Mouse (Mus musculus) forebrain, postnatal 0 days (tissue): ENCODE measurements around the gene Sema3b. TPM values are rescaled to one million over a fixed set of nuclear protein-coding genes. Genes with fewer than 3 reads are reported as not detected.

Experiments used
- ATAC-seq: fragments of 200-750 bp; cut with Nextera tagmentation; 2 replicates; pipeline ENCODE4 v1.8.0; 2017; ENCODE audit warnings: mild to moderate bottlenecking, moderate library complexity
- DNase-seq: peaks from one replicate; pipeline ENCODE4 v3.0.0-alpha.2; 2015
- H3K27ac ChIP-seq: fragments of 300-500 bp; sonication (generic); 2 replicates; pipeline ENCODE4 v1.5.1; 2014; ENCODE audit warnings: low read depth, mild to moderate bottlenecking, antibody characterized with exemption, low read length, moderate library complexity, mixed read lengths
- H3K27me3 ChIP-seq: fragments of 300-500 bp; sonication (generic); 2 replicates; pipeline ENCODE4 v1.6.1; 2014; ENCODE audit warnings: mild to moderate bottlenecking, low read length, mixed read lengths; ENCODE audit not compliant: insufficient read depth
- H3K36me3 ChIP-seq: fragments of 300-500 bp; sonication (generic); 2 replicates; pipeline ENCODE4 v1.6.1; 2014; ENCODE audit warnings: mild to moderate bottlenecking, moderate library complexity; ENCODE audit not compliant: insufficient read depth
- H3K4me1 ChIP-seq: fragments of 300-500 bp; sonication (generic); 2 replicates; pipeline ENCODE4 v1.6.1; 2014; ENCODE audit warnings: antibody characterized with exemption; ENCODE audit not compliant: insufficient read depth
- H3K4me2 ChIP-seq: fragments of 300-500 bp; sonication (generic); 2 replicates; pipeline ENCODE4 v1.6.1; 2014; ENCODE audit warnings: low read depth, mild to moderate bottlenecking, moderate library complexity
- H3K4me3 ChIP-seq: fragments of 300-500 bp; sonication (generic); 2 replicates; pipeline ENCODE4 v1.5.1; 2014; ENCODE audit warnings: low read depth, low read length, mixed read lengths
- H3K9ac ChIP-seq: fragments of 300-500 bp; sonication (generic); 2 replicates; pipeline ENCODE4 v1.6.1; 2014; ENCODE audit warnings: mild to moderate bottlenecking
- H3K9me3 ChIP-seq: fragments of 300-500 bp; sonication (generic); 2 replicates; pipeline ENCODE4 v1.6.1; 2016; ENCODE audit warnings: low read length
- CTCF ChIP-seq: sonication (generic); IDR thresholded peaks from 2 replicates; pipeline ENCODE4 v1.5.1; 2016; ENCODE audit warnings: antibody characterized with exemption, control low read depth, low read depth
- WGBS: fragments of 180-500 bp; shearing (Covaris S2); extraction: QIAGEN DNeasy Blood & Tissue Kit; methylation state at CpG from one replicate; pipeline ENCODE4 v1.1.7; 2014; 5-methylcytosine and 5-hydroxymethylcytosine counted together
- polyA plus RNA-seq: library from polyadenylated mRNA; unstranded; fragments of >200 nt; fragmentation: Nextera tagmentation; extraction: Ambion mirVana; gene quantifications from 2 replicates; pipeline ENCODE4 v1.2.1, GENCODE M21; 2015
- total RNA-seq: library from RNA; depleted of rRNA; stranded (reverse); fragments of >200 nt; gene quantifications from 2 replicates; pipeline ENCODE4 v1.2.3, GENCODE M21; 2014

Sema3b gene
- total and polyA plus RNA-seq, 2 experiments from 2014 or later: 4.4 to 6.5 TPM

DNA sequence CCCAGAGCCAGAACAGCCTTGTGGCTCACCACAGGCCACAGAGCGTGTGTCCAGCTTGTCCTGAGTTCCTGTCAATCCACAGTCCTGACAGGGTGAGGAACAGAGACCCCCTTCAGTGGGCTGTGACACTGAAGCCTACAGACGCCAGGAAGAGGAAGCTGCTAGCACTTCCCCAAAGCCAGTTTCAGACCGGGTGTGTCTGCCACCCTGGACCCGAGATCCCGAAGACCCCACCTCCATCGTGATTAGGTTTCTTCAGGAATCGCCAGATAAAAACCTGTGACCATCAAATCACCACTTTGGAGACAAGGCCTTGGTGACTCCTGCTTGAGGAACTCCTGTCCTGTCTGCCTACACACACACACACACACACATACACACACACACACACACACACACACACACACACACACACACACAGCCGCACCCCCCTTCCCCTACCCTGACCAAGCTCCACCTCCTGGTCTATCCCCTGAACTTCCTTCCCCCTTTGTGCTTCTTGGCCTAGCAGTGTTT is 31.3 kb upstream of the Sema3b start:
- H3K27me3 ChIP-seq: no peaks in the 10 kb centered on the region

DNA sequence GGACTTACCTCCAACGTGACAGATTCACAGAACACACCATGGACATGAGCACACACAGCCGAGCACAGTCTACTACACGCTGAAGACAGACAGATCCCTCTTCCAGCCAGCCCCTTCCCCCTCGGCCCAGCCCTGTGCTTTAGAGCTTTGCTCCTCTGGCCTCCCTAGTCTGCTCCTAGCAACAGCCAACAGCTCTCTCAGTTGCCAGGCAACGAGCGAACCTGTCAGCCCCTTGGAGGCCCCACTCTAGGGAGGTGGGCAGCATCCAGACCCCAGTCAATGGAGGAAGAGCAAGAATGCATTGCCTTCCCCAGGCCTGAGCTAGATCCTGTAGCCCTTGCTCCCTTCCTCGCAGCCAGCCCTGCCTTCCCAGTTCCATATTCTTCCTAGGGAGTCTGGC is 28.0 kb upstream of the Sema3b start:
- DNase-seq: peak; percentile 63
- Histone ChIP-seq H3K9ac (0 out of 2 replicates have a peak overlapping the region, but pooled peaks have one; percentile 10), H3K9me3 (no peaks in the 10 kb centered on the region), H3K4me3 (no peak overlapping the region), H3K36me3 (no peaks in the 10 kb centered on the region), H3K27ac (peak overlapping the region; percentile 59; the same call in 1 of the 2 replicates), H3K27me3 (no peaks in the 10 kb centered on the region), H3K4me1 (peaks cover 25% of the 10 kb centered on the region), H3K4me2 (no peak overlapping the region)
- TF ChIP-seq CTCF: no peak
- ATAC-seq: peak; percentile 32
- WGBS: 5% methylated on average over 7 of the region's 7 CpGs

More for the DNA sequence above, 31.3 kb upstream of the Sema3b start:
- TF ChIP-seq CTCF: no peak
- Histone ChIP-seq H3K9ac (no peak overlapping the region), H3K27ac (no peak overlapping the region), H3K36me3 (no peaks in the 10 kb centered on the region), H3K4me3 (no peak overlapping the region), H3K9me3 (no peaks in the 10 kb centered on the region), H3K4me2 (no peak overlapping the region), H3K4me1 (peaks cover 19% of the 10 kb centered on the region)
- 41% methylated on average over 8 of the region's 8 CpGs for WGBS
- DNase-seq: no peak
- ATAC-seq: no peak

DNA sequence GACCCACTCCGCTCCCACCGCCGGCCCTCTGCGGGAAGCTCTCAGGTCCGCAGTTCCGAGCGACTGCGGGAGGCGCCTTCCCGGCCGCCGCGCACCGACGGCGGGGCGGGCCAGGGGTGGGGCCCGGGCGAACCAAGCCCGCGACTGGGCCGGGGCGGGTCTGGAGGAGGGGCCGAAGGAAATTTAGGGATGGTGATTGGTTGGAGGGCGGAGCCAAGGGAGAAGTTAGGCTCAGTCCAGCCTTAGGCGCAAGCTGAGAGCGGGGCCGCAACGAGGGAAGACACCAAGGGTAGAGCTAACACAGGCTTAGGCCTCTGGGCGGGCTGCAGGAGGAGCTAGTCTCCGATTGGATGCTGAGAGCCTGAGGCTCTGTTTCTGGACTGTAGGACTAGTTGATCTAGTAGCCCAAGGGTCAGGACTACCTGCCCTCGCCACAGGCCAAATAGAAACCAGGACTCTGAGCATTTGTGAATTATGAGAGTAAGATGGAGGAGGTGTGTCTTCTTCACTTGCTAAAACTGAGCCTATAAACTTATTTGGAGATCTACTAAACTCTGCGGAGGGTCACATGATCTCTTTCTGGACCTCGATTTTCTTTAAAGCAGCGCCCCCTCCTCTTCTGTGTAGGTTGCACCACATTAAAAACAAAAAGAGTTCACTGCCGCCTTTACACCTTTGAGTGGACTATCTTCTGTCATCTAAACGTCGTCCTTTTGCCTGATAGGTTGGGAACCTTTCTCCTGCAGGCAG is 26.4 kb upstream of the Sema3b start, which contains the start of gene Gnai2:
Gnai2 (minus strand) TSS at position 89 of the 750 bp plus-strand sequence.
- Histone ChIP-seq H3K4me1 (peaks cover 38% of the 10 kb centered on the region), H3K36me3 (no peaks in the 10 kb centered on the region), H3K27me3 (no peaks in the 10 kb centered on the region), H3K9me3 (no peaks in the 10 kb centered on the region), H3K27ac (peak within 1 kb of the TSS; percentile 90), H3K4me3 (peak within 1 kb of the TSS; percentile 85), H3K4me2 (peak within 1 kb of the TSS; percentile 98), H3K9ac (peak within 1 kb of the TSS; percentile 61)
- TF ChIP-seq CTCF: no peak; the same call in 1 of the 2 replicates
- DNase-seq (peak; percentile 92), ATAC-seq (peak; percentile 90)
- WGBS: 6% methylated on average over 37 of the region's 38 CpGs

DNA sequence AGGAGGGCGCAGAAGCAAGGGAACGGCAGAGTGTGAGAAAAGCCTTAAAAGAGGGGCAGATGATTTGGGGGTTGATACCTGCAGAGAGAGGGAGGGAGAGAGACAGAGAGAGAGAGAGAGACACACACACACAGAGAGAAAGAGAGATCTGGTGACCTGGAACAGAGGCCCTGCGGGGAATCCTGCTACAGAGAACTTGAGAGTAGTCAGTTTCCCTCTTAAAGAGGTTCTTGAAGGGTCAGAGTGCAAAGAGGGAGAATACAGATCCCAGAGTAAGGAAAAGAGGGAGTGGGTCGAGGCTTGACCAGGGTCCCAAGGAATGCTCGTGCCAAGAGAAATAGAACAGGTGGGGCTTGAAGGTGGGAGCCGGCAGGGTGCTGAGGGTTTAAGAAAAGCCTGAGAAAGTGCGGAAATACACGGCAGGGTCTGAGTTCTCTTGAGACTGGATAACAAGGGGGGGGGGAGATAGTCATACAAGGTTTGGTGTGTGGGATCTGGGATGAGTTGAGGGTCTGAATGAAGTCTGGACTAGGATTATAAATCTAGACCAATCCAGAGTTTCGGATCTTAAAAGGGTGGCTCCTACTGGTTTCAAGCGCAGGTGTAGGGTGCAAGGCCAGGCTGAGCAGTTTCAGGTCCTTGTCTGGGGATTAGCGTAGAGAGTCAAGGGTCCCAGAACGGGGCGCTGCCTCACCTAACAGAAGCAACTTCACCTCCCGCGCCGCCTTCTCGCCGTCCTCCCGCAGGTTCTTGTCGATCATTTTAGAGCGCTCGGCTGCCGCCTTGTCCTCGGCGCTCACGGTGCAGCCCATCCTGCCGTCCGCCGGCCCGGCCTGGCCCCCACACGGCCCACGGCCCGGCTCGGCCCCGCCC is 25.6 kb upstream of the Sema3b start:
- DNase-seq (no peak), ATAC-seq (no peak)
- Histone ChIP-seq H3K27ac (peak overlapping the region; percentile 90), H3K9ac (peak overlapping the region; percentile 61), H3K36me3 (no peaks in the 10 kb centered on the region), H3K4me1 (peaks cover 45% of the 10 kb centered on the region), H3K9me3 (no peaks in the 10 kb centered on the region), H3K4me3 (peak overlapping the region; percentile 85), H3K4me2 (peak overlapping the region; percentile 98), H3K27me3 (no peaks in the 10 kb centered on the region)
- no peak; the same call in 1 of the 2 replicates for TF ChIP-seq CTCF
- 1% methylated on average over 35 of the region's 35 CpGs for WGBS

DNA sequence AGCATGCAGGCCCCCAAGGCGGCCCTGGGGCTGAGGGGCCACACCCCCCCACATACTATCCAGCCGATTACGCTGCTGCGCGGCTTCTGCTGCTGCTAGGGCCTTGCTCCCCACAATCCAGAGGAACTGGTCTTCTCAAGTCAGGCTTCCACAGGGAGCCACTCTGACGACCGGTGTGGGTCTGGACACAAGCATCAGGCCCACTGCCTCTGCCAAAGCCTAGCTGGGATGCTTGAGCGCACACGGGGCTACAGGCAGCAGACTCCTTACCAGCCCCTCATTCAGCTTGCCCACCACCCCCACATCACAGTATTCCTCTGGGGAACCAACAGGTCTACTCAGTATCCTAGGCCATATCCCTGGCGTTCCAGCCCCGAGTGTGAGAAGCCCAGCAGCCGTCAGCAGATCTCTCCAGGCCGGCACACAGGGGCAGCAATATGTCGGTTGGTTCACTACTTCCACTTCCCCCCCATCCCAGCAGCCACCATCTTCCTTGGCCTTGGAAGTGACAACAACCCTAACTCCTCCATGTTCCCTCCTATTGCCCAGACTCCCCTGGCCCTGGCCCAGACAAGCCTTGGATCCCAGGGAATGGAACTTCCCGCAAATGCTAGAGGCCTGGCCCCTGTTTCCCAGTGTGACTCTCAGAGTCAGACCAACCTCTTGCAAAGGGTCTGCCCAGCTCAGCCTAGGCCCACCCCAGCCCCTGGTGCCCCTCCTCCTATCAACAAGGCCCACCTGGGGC is 24.8 kb upstream of the Sema3b start:
- 1% methylated on average over 15 of the region's 15 CpGs for WGBS
- H3K4me1 ChIP-seq: peaks cover 50% of the 10 kb centered on the region
- H3K4me3 ChIP-seq: peak overlapping the region; percentile 85
- DNase-seq (peak; percentile 66), ATAC-seq (peak; percentile 4; the same call in 1 of the 2 replicates)
- H3K36me3 ChIP-seq: no peaks in the 10 kb centered on the region
- no peak for TF ChIP-seq CTCF
- no peaks in the 10 kb centered on the region for H3K27me3 ChIP-seq
- no peaks in the 10 kb centered on the region for H3K9me3 ChIP-seq
- H3K9ac ChIP-seq: peak overlapping the region; percentile 61
- peak overlapping the region; percentile 98 for H3K4me2 ChIP-seq
- H3K27ac ChIP-seq: peak overlapping the region; percentile 90

DNA sequence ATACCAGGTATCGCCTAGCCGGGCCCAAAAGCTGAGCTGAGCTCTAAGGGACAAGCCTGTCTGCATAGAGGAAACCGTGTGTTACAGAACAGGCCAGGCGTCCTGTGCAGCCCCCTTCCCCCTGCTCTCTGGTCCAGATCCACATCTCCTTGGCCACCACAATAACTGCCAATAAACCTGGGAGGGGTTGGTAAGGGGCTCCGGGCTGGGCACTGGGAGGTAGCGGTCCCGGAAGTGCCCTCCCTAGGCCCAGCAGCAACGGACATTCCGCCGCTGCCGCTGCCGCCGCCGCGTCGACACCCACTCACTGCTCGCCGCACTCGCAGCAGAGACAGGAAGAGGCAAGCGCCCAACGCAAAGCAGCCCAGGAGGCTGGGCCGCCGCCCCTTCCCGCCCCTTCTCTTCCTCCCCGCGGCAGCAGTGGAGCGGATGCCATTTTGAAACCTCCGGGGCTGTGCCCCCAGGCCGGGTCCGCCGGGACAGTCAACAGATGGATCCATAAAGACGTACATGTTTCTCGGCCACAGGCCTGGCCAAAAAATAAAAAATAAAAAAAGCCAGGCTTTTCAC is 24.1 kb upstream of the Sema3b start:
- Histone ChIP-seq H3K4me1 (peaks cover 55% of the 10 kb centered on the region), H3K27ac (peak overlapping the region; percentile 90), H3K4me2 (peak overlapping the region; percentile 98), H3K9ac (peak overlapping the region; percentile 61), H3K9me3 (no peaks in the 10 kb centered on the region), H3K36me3 (no peaks in the 10 kb centered on the region), H3K4me3 (peak overlapping the region; percentile 85), H3K27me3 (no peaks in the 10 kb centered on the region)
- DNase-seq (peak; percentile 82), ATAC-seq (peak; percentile 52)
- TF ChIP-seq CTCF: no peak
- WGBS: 3% methylated on average over 31 of the region's 33 CpGs
